16 mouse cellular contexts compared by ENCODE assay signal in genomic region chr14:9785861-9786260, GRCm38 (mm10).
"Had no signal": no experiment of that assay in that cellular context is flagged by ENCODE, and none has a peak within 500 bp of the region (broad histone marks: within the 10 kb centered on the region; RNA-seq: fewer than 3 reads in every experiment).

No protein-coding gene starts in this region.

- H3K9me3 ChIP-seq: intestine, embryonic 15.5 days; limb, embryonic 10.5 days; limb, embryonic 13.5 days; liver, embryonic 12.5 days; liver, embryonic 15.5 days had no signal

- ATAC-seq: hindbrain, embryonic 16.5 days; intestine, embryonic 15.5 days; liver, embryonic 12.5 days had no signal

- H3K4me1 ChIP-seq: intestine, embryonic 15.5 days; limb, embryonic 10.5 days; limb, embryonic 13.5 days; liver, embryonic 12.5 days; liver, embryonic 15.5 days had no signal

- H3K36me3 ChIP-seq: intestine, embryonic 15.5 days; limb, embryonic 10.5 days; limb, embryonic 13.5 days; liver, embryonic 12.5 days; liver, embryonic 15.5 days had no signal

- H3K4me2 ChIP-seq: intestine, embryonic 15.5 days; limb, embryonic 13.5 days; liver, embryonic 12.5 days; liver, embryonic 15.5 days; midbrain, embryonic 11.5 days had no signal

- H3K27me3 ChIP-seq: intestine, embryonic 15.5 days; limb, embryonic 13.5 days; liver, embryonic 12.5 days; liver, embryonic 15.5 days had no signal

- H3K27ac ChIP-seq: intestine, embryonic 15.5 days; layer of hippocampus, adult 2 months; limb, embryonic 10.5 days; limb, embryonic 13.5 days; liver, embryonic 12.5 days; liver, embryonic 15.5 days had no signal

- H3K4me3 ChIP-seq: intestine, embryonic 15.5 days; layer of hippocampus, adult 2 months; limb, embryonic 10.5 days; limb, embryonic 13.5 days; liver, embryonic 12.5 days; liver, embryonic 15.5 days had no signal

- H3K9ac ChIP-seq: intestine, embryonic 15.5 days; limb, embryonic 13.5 days; liver, embryonic 12.5 days; liver, embryonic 15.5 days had no signal

- DNase-seq: kidney, adult 18-20 months; kidney, postnatal 10 days; layer of hippocampus, adult 9-11 months; liver; lung, adult 18-20 months; midbrain, embryonic 14.5 days; thymus, adult 18-20 months; thymus, postnatal 36 days had no signal
